Mouse (Mus musculus) small intestine, adult 2 months (tissue): ENCODE measurements at regions not wholly inside any gene's neighbourhood (a gene's known extent, or its start where the extent isn't known, plus 50 kb on each side); places are given as distances from the start of the nearest gene placed in this dataset.
A peak's percentile ranks its signal among the peaks of the same experiment; 100 is the strongest.

Source experiments
- H3K27ac ChIP-seq: fragments of 200-500 bp; 2 replicates; pipeline ENCODE4 v1.5.1; 2012; ENCODE audit warnings: low read depth, low read length, control low read depth, inconsistent platforms; ENCODE audit not compliant: insufficient read depth
- H3K27me3 ChIP-seq: fragments of 200-500 bp; 2 replicates; pipeline ENCODE4 v1.6.1; 2012; ENCODE audit warnings: mild to moderate bottlenecking, moderate library complexity, low read length, inconsistent platforms; ENCODE audit not compliant: control insufficient read depth, insufficient read depth
- H3K36me3 ChIP-seq: fragments of 200-500 bp; 2 replicates; pipeline ENCODE4 v1.6.1; 2012; ENCODE audit warnings: mild to moderate bottlenecking, low read length, control low read depth, inconsistent platforms; ENCODE audit not compliant: control insufficient read depth, insufficient read depth
- H3K4me1 ChIP-seq: fragments of 200-500 bp; 2 replicates; pipeline ENCODE4 v1.6.1; 2012; ENCODE audit warnings: low read length, inconsistent platforms, mixed read lengths; ENCODE audit not compliant: control insufficient read depth, insufficient read depth, insufficient read length
- H3K4me3 ChIP-seq: fragments of 200-500 bp; 2 replicates; pipeline ENCODE4 v1.5.1; 2012; ENCODE audit warnings: low read depth, mild to moderate bottlenecking, control low read depth, inconsistent platforms, low read length, moderate library complexity
- CTCF ChIP-seq: fragments of 200-500 bp; IDR thresholded peaks from 2 replicates; pipeline ENCODE4 v1.5.1; 2012; ENCODE audit warnings: low read depth, mild to moderate bottlenecking, control low read depth, inconsistent platforms, low read length, moderate library complexity, mixed read lengths; ENCODE audit not compliant: insufficient replicate concordance, insufficient read length; ENCODE audit errors: extremely low read depth
- POLR2A ChIP-seq: fragments of 200-500 bp; IDR thresholded peaks from 2 replicates; pipeline ENCODE4 v1.6.1; 2012; ENCODE audit warnings: low read depth, mild to moderate bottlenecking, control low read depth, inconsistent platforms, low read length, moderate library complexity
- WGBS: fragments of 180-500 bp; shearing (Covaris S2); methylation state at CpG from one replicate; pipeline ENCODE4 v1.1.7; 2018; 5-methylcytosine and 5-hydroxymethylcytosine counted together

DNA sequence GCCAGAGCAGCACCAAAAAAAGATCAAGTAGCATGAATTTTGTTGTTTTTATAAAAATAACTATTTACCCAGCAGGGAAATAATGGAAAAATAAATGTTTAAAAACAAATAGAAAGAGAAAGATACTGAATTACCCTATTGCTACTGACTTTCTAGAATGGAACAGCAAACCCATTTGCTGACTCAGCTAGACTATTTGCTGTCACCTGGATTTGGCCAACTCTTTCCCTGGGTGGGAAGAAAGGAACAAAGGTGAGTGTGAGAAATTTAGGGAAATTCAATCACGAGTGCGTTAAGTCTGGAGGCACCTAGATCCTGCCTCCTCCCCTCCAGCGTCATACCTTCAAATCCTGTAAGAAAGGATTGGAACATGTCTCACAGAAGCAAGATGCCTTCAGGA, 110.2 kb downstream of the Tmsb4x start:
- peaks cover 3% of the 10 kb centered on the region; the same call in 1 of the 2 replicates for H3K4me1 ChIP-seq
- TF ChIP-seq POLR2A (no peak), CTCF (no peak)
- 77% methylated on average over 3 of the region's 3 CpGs for WGBS
- H3K4me3 ChIP-seq = no peak overlapping the region
- no peaks in the 10 kb centered on the region for H3K36me3 ChIP-seq
- no peaks in the 10 kb centered on the region for H3K27me3 ChIP-seq
- H3K27ac ChIP-seq = no peak overlapping the region

DNA sequence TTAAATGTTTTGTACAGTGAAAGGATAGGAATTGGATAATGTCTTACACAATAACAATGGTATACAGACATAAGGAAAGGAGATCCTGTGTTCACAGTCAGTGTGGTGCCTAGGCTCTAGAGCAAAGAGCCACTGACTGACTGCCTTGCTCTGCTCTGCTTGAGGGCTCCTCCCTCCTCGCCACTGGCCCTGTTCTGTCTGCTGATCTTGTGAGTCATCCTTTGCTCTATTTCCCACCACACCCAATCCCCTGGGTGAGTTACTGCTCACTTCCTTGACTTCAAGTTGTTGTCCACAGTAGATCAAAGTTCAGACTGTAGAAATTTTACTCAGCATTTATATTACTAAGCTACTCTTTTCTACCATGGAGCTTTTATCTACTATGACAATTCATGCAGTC, 117.3 kb downstream of the Tmsb4x start:
- Histone ChIP-seq H3K36me3 (no peaks in the 10 kb centered on the region), H3K4me3 (no peak overlapping the region), H3K4me1 (peaks cover 10% of the 10 kb centered on the region; the same call in 1 of the 2 replicates), H3K27ac (peak overlapping the region; percentile 78), H3K27me3 (no peaks in the 10 kb centered on the region)
- TF ChIP-seq CTCF (no peak), POLR2A (peak; percentile 19; the same call in 1 of the 2 replicates)
- 20% methylated on average over 1 of the region's 1 CpGs for WGBS

DNA sequence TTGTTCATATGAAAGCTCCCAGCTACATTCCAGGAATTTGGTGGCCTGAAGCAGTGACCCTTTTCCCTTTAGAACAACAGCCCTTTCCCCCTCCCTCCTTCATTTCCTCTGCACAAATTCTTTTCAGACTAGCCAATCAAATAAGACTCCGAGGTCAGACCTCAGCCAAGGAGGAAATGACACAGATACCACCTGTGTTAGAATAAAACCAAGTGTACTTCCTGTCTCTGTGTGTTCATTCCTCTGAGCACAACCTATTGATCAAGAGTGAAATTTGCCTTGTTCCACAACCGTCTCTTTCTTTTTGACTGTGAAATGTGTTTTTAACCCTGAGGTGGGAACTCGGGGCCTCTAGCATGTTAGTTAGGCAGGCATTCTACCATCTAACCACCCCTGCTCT, 120.2 kb downstream of the Tmsb4x start:
- Histone ChIP-seq H3K4me1 (peaks cover 10% of the 10 kb centered on the region; the same call in 1 of the 2 replicates), H3K36me3 (no peaks in the 10 kb centered on the region), H3K4me3 (no peak overlapping the region), H3K27ac (peak overlapping the region; percentile 59; the same call in 1 of the 2 replicates), H3K27me3 (no peaks in the 10 kb centered on the region)
- TF ChIP-seq POLR2A (no peak), CTCF (no peak)
- WGBS = 65% methylated on average over 3 of the region's 3 CpGs

DNA sequence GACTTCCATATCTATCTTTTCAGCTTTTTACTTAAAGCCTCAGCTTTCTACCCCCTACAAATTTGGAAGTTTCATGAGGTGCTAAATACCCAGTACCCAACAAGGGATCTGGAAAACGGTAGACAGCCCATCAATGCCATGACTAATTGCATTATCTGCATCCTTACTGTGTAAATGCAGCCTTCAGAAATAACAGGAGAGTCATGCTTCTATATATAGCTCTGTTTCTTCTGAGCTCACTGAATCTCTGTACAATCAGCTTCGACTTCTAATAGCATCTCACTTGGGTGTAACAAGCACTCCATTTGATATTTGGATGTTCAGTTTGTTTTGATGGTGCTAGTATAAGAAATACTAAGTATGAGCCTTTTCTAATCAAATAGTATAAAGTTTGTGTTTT, 120.7 kb downstream of the Tmsb4x start:
- Histone ChIP-seq H3K36me3 (no peaks in the 10 kb centered on the region), H3K4me3 (no peak overlapping the region), H3K27ac (peak overlapping the region; percentile 60; the same call in 1 of the 2 replicates), H3K4me1 (peaks cover 10% of the 10 kb centered on the region; the same call in 1 of the 2 replicates), H3K27me3 (no peaks in the 10 kb centered on the region)
- WGBS = 70% methylated on average over 2 of the region's 2 CpGs
- TF ChIP-seq POLR2A (no peak), CTCF (no peak)

DNA sequence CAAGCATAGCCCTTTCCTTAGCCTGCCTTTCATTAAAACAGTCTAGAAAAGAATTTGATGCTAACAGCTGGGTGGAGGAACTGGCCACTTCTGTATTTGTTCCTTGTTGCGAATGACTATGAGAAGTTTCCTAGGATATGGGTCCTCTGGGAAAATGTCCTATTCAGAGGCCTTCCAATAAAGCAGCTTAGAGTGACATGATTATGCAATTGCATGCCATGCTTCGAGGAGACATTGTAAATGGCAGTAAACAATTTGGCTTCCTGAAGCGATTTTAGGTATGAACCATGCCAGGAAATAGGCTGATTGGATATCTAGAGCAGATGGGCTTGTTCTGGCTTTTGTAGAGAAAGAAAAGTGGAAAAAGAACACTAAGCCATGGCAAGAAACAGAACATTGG, 128.3 kb downstream of the Tmsb4x start:
- no peak overlapping the region for H3K27ac ChIP-seq
- no peak overlapping the region for H3K4me3 ChIP-seq
- no peaks in the 10 kb centered on the region for H3K4me1 ChIP-seq
- H3K27me3 ChIP-seq = no peaks in the 10 kb centered on the region
- TF ChIP-seq CTCF (no peak), POLR2A (no peak)
- no peaks in the 10 kb centered on the region for H3K36me3 ChIP-seq
- WGBS = 41% methylated on average over 3 of the region's 3 CpGs

DNA sequence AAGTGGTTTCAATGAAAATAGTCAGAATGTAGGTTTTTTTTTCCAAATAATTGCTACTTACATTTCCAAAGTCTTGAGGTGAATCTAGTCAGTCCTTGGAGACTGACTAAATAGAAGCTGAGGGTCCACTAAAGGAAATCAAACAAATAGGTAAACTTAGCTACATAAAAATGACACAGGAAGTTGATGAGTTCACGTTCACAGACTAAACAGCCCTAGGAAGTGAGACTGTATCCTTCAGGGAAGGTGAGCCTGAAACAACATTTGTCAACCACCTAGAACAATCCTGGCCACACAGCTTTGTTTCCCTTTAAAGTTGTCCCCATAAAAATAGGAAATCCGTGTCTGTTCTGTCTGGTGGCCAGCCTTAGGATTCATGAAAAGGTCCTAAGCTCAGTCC, 140.0 kb downstream of the Tmsb4x start:
- Histone ChIP-seq H3K4me1 (peaks cover 4% of the 10 kb centered on the region; the same call in 1 of the 2 replicates), H3K27me3 (no peaks in the 10 kb centered on the region), H3K4me3 (no peak overlapping the region), H3K27ac (no peak overlapping the region), H3K36me3 (no peaks in the 10 kb centered on the region)
- 67% methylated on average over 2 of the region's 2 CpGs for WGBS
- TF ChIP-seq POLR2A (no peak), CTCF (no peak)

DNA sequence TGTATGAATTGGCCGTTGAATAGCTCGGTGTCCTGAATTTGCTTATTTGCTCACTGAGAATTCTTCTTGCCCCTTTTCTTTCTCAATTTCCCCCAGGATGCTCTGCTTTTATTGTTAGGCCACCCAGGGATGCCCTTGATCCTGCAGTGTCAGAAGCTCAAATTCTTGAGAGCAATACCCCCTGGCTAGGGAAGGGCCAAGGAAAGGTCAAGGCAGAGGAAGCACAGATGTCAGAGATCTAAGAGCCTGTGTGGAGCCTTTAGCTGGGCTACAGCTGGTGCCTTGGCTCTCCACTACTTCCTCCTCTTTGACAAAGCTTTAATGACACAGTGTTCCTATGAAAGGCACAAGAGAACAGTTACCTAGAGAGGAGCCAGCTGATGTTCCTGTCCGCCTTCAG, 141.2 kb downstream of the Tmsb4x start:
- H3K27me3 ChIP-seq = no peaks in the 10 kb centered on the region
- peaks cover 6% of the 10 kb centered on the region; the same call in 1 of the 2 replicates for H3K4me1 ChIP-seq
- no peak overlapping the region for H3K4me3 ChIP-seq
- TF ChIP-seq POLR2A (no peak), CTCF (no peak)
- H3K36me3 ChIP-seq = no peaks in the 10 kb centered on the region
- WGBS = 88% methylated on average over 3 of the region's 3 CpGs
- H3K27ac ChIP-seq = no peak overlapping the region

DNA sequence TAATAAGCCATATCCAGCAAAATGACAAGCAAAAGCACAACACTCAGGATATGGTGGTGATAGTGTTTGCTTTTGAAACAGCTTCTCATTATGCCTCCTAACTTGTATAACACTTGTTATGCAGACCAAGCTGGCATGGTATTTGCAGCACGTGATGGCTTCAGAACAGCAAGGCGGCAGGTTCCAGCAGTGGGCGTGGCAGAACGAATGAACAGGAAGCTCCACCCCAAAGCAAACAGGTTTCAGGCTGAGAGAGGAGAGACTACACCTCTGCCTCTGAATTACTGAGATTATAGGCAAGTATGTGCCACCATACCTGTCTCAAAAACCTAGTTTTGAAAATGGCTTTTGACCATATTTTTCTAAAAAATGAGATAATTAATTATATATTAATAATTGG, 145.2 kb downstream of the Tmsb4x start:
- Histone ChIP-seq H3K4me1 (peaks cover 6% of the 10 kb centered on the region; the same call in 1 of the 2 replicates), H3K27me3 (no peaks in the 10 kb centered on the region), H3K36me3 (no peaks in the 10 kb centered on the region), H3K27ac (no peak overlapping the region), H3K4me3 (no peak overlapping the region)
- 26% methylated on average over 4 of the region's 4 CpGs for WGBS
- TF ChIP-seq POLR2A (no peak), CTCF (no peak)
